Mouse (Mus musculus): ENCODE measurements around the gene Csnk2b. TPM values are rescaled to one million over a fixed set of nuclear protein-coding genes. Genes with fewer than 3 reads are reported as not detected.
A peak's percentile ranks its signal among the peaks of the same experiment; 100 is the strongest.
"Not testable (repeated sequence)": the region's sequence is repeated elsewhere in the genome, so short reads cannot be mapped to it uniquely, and the experiment has no call there.

The Csnk2b gene
- polyA plus RNA-seq, 1 experiment from 2014 or later: 262 TPM

GRCm38 (mm10) chr17:35128996-35129395 is 7.1 kb upstream of the Csnk2b start:
- ATAC-seq (ENCODE audit: insufficient read depth, low FRiP score, low read depth): no peak
- Histone ChIP-seq H3K9ac (no peak overlapping the region), H3K4me2 (no peak overlapping the region), H3K27me3 (replicated peaks) (no peaks in the 10 kb centered on the region), H3K36me3 (peaks cover 5% of the 10 kb centered on the region), H3K9me3 (no peaks in the 10 kb centered on the region), H3K27ac (no peak overlapping the region), H3K4me1 (peaks cover 25% of the 10 kb centered on the region), H3K4me3 (replicated peaks) (no peak overlapping the region)
- WGBS: 67% methylated on average over 11 of the region's 11 CpGs

- Histone ChIP-seq H3K4me3 (replicated peaks) (peak overlapping the region; percentile 58), H3K27me3 (replicated peaks) (no peaks in the 10 kb centered on the region), H3K9me3 (no peaks in the 10 kb centered on the region), H3K4me2 (peak overlapping the region; percentile 67), H3K27ac (peak overlapping the region; percentile 88), H3K36me3 (peaks cover 5% of the 10 kb centered on the region), H3K9ac (peak overlapping the region; percentile 53; the same call in 1 of the 2 replicates), H3K4me1 (peaks cover 27% of the 10 kb centered on the region)
- 54% methylated on average over 13 of the region's 13 CpGs for WGBS
- ATAC-seq (ENCODE audit: insufficient read depth, low FRiP score, low read depth): no peak
These were observed 5.2 kb upstream of the Csnk2b start for GRCm38 (mm10) chr17:35127017-35127416.

GRCm38 (mm10) chr17:35126206-35126611 is 4.4 kb upstream of the Csnk2b start, which contains the start of gene D17H6S53E:
Gene D17H6S53E (plus strand): TSS chr17:35126373.
- H3K36me3 ChIP-seq: peaks cover 5% of the 10 kb centered on the region
- H3K27me3 ChIP-seq (replicated peaks): no peaks in the 10 kb centered on the region
- peak within 1 kb of the TSS; percentile 58 for H3K4me3 ChIP-seq (replicated peaks)
- H3K9ac ChIP-seq: peak within 1 kb of the TSS; percentile 53
- peak; percentile 63 for ATAC-seq (ENCODE audit: insufficient read depth, low FRiP score, low read depth)
- H3K9me3 ChIP-seq: no peaks in the 10 kb centered on the region
- H3K27ac ChIP-seq: peak within 1 kb of the TSS; percentile 88
- H3K4me1 ChIP-seq: peaks cover 27% of the 10 kb centered on the region
- under 1% methylated on average over 36 of the region's 36 CpGs for WGBS
- peak within 1 kb of the TSS; percentile 67 for H3K4me2 ChIP-seq

- 20% methylated on average over 6 of the region's 6 CpGs for WGBS
- Histone ChIP-seq H3K4me3 (replicated peaks) (peak overlapping the region; percentile 58), H3K27me3 (replicated peaks) (no peaks in the 10 kb centered on the region), H3K27ac (peak overlapping the region; percentile 88), H3K36me3 (peaks cover 5% of the 10 kb centered on the region), H3K9ac (peak overlapping the region; percentile 53; the same call in 1 of the 2 replicates), H3K4me2 (peak overlapping the region; percentile 67), H3K9me3 (no peaks in the 10 kb centered on the region), H3K4me1 (peaks cover 28% of the 10 kb centered on the region)
- no peak for ATAC-seq (ENCODE audit: insufficient read depth, low FRiP score, low read depth)
These were observed 3.7 kb upstream of the Csnk2b start for GRCm38 (mm10) chr17:35125578-35125977.

DNA sequence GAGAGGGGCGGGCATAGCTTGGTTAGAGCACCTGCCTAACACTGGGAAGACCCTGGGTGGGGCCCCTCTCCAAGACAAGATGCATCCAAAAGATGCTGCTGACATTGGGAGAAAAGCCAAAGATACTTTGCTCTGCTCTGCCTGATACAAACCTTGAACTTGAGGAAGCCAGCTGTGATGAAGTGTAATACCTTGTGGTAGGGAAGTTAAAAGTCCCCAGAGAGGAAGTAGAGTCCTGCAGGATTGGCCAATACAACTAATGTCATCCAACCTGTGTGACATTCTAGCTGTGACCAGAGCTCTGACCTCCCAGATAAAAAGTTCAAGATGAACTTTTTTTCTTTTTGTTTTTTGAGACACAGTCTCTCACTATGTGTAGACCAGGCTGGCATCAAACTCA is 3.2 kb upstream of the Csnk2b start:
- Histone ChIP-seq H3K36me3 (peaks cover 2% of the 10 kb centered on the region), H3K27ac (peak overlapping the region; percentile 88; the same call in 1 of the 2 replicates), H3K9ac (no peak overlapping the region), H3K4me3 (replicated peaks) (no peak overlapping the region), H3K4me2 (peak overlapping the region; percentile 67; the same call in 1 of the 2 replicates), H3K4me1 (peaks cover 33% of the 10 kb centered on the region), H3K27me3 (replicated peaks) (no peaks in the 10 kb centered on the region), H3K9me3 (no peaks in the 10 kb centered on the region)
- no peak for ATAC-seq (ENCODE audit: insufficient read depth, low FRiP score, low read depth)
- 90% methylated on average over 1 of the region's 1 CpGs for WGBS

DNA sequence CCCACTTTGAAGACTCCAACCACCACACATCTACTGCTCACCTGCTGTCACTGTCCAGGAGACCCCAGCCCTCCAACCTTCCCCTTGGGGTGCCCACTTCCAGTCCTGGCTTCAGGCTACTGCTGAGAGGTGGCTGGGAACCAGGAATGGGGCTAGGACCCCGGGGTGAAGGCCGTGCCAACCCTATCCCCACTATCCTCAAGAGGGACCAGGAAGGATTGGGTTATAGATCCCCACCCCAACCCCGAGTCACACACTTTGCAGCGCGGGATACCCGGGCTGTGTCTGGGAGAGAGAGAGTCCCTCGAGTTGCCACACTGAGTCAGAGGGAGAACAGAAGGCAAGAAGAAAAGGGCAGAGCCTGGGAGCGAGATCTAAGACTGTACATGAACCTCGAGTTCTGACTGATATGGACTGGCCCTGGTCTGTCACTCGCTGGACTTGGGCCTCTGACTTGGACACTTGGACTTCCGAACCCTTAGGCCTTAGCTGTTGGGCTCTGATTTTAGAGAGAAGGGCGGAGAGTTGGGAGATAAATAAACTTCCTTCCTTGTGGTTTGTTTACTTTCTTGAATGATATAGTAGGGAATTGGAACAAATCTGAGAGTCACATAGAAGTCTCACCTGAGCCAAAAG is 2.5 kb upstream of the Csnk2b start:
- not testable (repeated sequence) for H3K9me3 ChIP-seq; H3K4me2 ChIP-seq; H3K27me3 ChIP-seq (replicated peaks); H3K4me3 ChIP-seq (replicated peaks); ATAC-seq (ENCODE audit: insufficient read depth, low FRiP score, low read depth); H3K36me3 ChIP-seq; H3K27ac ChIP-seq; H3K9ac ChIP-seq
- peaks cover 38% of the 10 kb centered on the region for H3K4me1 ChIP-seq
- 88% methylated on average over 12 of the region's 12 CpGs for WGBS

DNA sequence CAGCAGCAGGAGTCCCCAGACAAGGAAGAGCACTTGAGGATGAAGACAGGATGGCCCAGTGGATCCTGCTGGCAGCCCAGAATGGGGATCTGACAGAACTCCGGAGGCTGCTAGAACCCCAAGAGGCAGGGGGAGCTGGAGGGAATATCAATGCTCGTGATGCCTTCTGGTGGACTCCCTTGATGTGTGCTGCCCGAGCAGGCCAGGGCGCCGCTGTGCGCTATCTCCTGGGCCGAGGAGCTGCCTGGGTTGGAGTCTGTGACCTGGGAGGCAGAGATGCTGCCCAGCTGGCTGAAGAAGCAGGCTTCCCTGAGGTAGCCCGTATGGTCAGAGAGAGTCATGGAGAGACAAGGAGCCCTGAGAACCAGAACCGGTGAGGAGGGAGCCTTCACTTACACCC is 1.4 kb upstream of the Csnk2b start:
- H3K27ac ChIP-seq; H3K27me3 ChIP-seq (replicated peaks); H3K9ac ChIP-seq; H3K36me3 ChIP-seq; H3K9me3 ChIP-seq; H3K4me3 ChIP-seq (replicated peaks); ATAC-seq (ENCODE audit: insufficient read depth, low FRiP score, low read depth); H3K4me2 ChIP-seq: not testable (repeated sequence)
- H3K4me1 ChIP-seq: peaks cover 38% of the 10 kb centered on the region
- 90% methylated on average over 9 of the region's 9 CpGs for WGBS

DNA sequence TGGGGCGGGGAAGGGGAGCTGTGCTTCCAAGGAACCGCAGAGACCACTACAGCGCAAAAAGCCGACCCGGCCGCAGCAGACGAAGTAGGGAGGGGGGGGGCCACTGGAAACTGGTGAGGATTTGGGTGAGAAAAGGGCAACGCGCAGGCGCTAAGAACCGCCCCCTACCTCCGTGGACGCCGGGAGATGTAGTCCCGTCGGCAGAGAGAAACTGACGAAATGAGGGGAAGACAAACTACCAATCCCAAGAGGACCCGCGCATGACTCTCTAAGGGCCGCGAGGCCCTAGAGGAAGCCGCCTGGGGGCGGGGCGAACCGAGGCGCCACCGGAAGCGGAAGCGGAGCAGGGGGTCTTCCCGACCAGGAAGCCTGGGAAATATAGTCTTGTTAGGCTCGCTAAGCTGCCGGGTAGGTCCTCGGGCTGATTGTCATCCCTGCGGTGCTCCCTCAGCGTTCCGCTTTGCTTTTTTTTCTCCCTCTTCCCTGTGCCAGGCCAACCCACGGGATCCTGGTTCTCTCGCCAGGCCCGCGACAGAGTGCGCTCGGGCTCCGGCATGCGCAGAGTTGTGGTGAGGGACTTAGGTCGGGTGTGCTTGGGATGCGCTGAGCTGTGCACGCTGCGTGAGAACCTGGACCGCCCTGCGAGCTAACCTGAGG is 582 bp downstream of the Csnk2b start, which contains the start of gene Gpank1:
Gene Gpank1 (plus strand): TSS at position 313 of the 657 bp plus-strand sequence.
- peaks cover 19% of the 10 kb centered on the region for H3K36me3 ChIP-seq

DNA sequence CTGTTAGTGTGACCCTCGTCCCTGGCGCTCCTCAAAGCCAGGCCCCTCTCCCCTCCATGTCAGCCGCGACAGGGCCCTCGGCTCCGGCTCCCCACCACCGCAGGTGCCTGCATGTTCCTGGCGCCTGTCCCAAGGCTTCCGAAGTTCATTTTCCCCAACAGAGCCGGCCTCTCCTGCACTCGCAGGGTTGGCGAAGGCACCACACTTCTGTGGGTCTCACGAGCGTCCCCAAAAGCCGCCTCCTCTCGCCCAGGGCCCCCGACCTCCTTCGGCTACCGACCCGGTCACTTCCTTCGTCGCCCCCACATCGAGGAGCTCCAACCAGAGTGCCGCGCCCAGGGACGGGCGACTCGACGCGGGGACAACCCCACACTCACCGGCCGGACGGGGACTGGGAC is 1.1 kb downstream of the Csnk2b start:
- H3K27ac ChIP-seq: peak overlapping the region; percentile 80
- no peaks in the 10 kb centered on the region for H3K9me3 ChIP-seq
- whole genome bisulfite sequencing: under 1% methylated on average over 33 of the region's 33 CpGs
- H3K4me2 ChIP-seq: peak overlapping the region; percentile 87
- peak overlapping the region; percentile 82 for H3K4me3 ChIP-seq (replicated peaks)
- H3K36me3 ChIP-seq: peaks cover 22% of the 10 kb centered on the region
- peak; percentile 0; the same call in 1 of the 2 replicates for ATAC-seq (ENCODE audit: insufficient read depth, low FRiP score, low read depth)
- H3K4me1 ChIP-seq: peaks cover 24% of the 10 kb centered on the region
- H3K9ac ChIP-seq: peak overlapping the region; percentile 88
- no peaks in the 10 kb centered on the region for H3K27me3 ChIP-seq (replicated peaks)

More for the DNA sequence above, 582 bp downstream of the Csnk2b start, which contains the start of gene Gpank1:
- peak within 1 kb of the TSS; percentile 82 for H3K4me3 ChIP-seq (replicated peaks)
- H3K4me2 ChIP-seq: peak within 1 kb of the TSS; percentile 91
- H3K4me1 ChIP-seq: peaks cover 24% of the 10 kb centered on the region
- H3K27me3 ChIP-seq (replicated peaks): no peaks in the 10 kb centered on the region
- WGBS: under 1% methylated on average over 50 of the region's 50 CpGs
- no peaks in the 10 kb centered on the region for H3K9me3 ChIP-seq
- peak within 1 kb of the TSS; percentile 88 for H3K9ac ChIP-seq
- ATAC-seq (ENCODE audit: insufficient read depth, low FRiP score, low read depth): peak; percentile 96
- peak within 1 kb of the TSS; percentile 91 for H3K27ac ChIP-seq

DNA sequence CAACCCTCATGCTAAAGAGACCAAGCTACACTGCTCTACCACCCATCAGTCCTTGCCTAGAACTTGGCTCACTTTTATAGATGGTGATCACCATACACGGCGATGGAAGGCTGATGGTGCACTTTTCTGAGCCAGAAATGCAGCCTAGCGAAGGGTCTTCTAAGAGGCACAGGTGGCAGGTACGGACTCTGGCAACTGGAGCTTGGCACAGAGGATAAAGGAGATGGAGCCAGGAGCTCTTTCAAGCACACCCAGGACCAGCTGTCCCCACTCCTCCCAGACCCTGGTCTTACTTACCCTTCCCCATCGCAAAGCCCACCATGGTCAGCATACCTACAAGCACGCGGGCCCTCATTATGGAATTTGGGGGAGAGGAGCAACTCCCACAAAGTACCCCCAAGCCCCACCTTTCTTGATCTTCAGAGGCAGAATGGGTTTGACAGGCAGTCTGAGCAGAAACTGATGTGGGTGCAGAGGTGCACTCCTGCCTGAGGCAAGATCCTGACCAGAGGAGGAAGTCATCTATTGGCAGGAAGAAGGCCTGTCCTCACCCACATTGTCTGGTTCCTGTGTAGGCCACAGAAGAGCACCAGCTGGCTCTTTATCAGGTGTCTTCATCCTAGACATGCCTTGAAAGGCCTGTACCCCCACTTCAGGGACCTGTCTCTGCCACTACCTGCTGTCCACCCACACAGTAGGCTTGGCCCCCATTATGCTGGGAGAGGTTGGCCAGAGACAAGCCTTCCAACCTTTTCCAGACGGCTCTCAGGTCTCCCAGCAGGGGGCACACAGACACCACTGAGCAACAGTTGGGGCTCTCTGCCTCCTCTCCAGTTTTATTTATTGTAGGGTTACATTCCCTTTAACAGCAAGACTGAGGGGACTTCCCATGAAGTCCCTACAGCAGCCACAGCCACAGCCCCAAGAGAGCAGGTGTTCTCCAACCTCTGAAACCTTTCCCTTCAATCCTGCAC is 6.5 kb downstream of the Csnk2b start, which contains the start of gene Ly6g5b:
Gene Ly6g5b (minus strand): TSS at position 383 of the 974 bp plus-strand sequence.
- peaks cover 26% of the 10 kb centered on the region for H3K36me3 ChIP-seq

GRCm38 (mm10) chr17:35111774-35112173 is 10.1 kb downstream of the Csnk2b start:
- 72% methylated on average over 9 of the region's 9 CpGs for WGBS
- no peaks in the 10 kb centered on the region for H3K4me1 ChIP-seq
- H3K4me3 ChIP-seq (replicated peaks): no peak overlapping the region
- peaks cover 7% of the 10 kb centered on the region; the same call in 1 of the 2 replicates for H3K36me3 ChIP-seq
- H3K9ac ChIP-seq: no peak overlapping the region
- H3K4me2 ChIP-seq: no peak overlapping the region
- H3K9me3 ChIP-seq: no peaks in the 10 kb centered on the region
- H3K27ac ChIP-seq: no peak overlapping the region
- ATAC-seq (ENCODE audit: insufficient read depth, low FRiP score, low read depth): no peak
- no peaks in the 10 kb centered on the region for H3K27me3 ChIP-seq (replicated peaks)

More for the DNA sequence above, 6.5 kb downstream of the Csnk2b start, which contains the start of gene Ly6g5b:
- H3K4me2 ChIP-seq: no peak within 1 kb of the TSS
- no peaks in the 10 kb centered on the region for H3K9me3 ChIP-seq
- H3K4me3 ChIP-seq (replicated peaks): no peak within 1 kb of the TSS
- no peak for ATAC-seq (ENCODE audit: insufficient read depth, low FRiP score, low read depth)
- WGBS: 83% methylated on average over 8 of the region's 8 CpGs
- H3K4me1 ChIP-seq: peaks cover 8% of the 10 kb centered on the region
- H3K27ac ChIP-seq: no peak within 1 kb of the TSS
- H3K27me3 ChIP-seq (replicated peaks): no peaks in the 10 kb centered on the region
- H3K9ac ChIP-seq: no peak within 1 kb of the TSS
